Mouse (Mus musculus): Measurements from ENCODE around the gene Agr3. TPM values are rescaled to one million over a fixed set of nuclear protein-coding genes. Genes with fewer than 3 reads are reported as not detected.
A peak's percentile ranks its signal among the peaks of the same experiment; 100 is the strongest.

Gene Agr3
- total RNA-seq (2014; fragmentation: Nextera tagmentation) (not detected in 2 replicates), total RNA-seq (2017) (not detected in 2 replicates)

- ATAC-seq (replicated peaks; ENCODE audit: poor library complexity, severe bottlenecking) = no peak
Observed at GRCm38 (mm10) chr12:35925402-35925801, at the start of gene Agr3. Agr3 (plus strand) TSS chr12:35925620.

GRCm38 (mm10) chr12:35884892-35885558 lies 40.4 kb upstream of the Agr3 start:
- peak; percentile 75 for ATAC-seq (replicated peaks; ENCODE audit: poor library complexity, severe bottlenecking)

GRCm38 (mm10) chr12:35889383-35889782 lies 36.0 kb upstream of the Agr3 start:
- ATAC-seq (replicated peaks; ENCODE audit: poor library complexity, severe bottlenecking) = peak; percentile 76

- ATAC-seq (replicated peaks; ENCODE audit: poor library complexity, severe bottlenecking) = peak; percentile 76
Observed at GRCm38 (mm10) chr12:35890756-35891155, 34.7 kb upstream of the Agr3 start.

GRCm38 (mm10) chr12:35894304-35894900 lies 31.0 kb upstream of the Agr3 start:
- ATAC-seq (replicated peaks; ENCODE audit: poor library complexity, severe bottlenecking) = 0 out of 2 replicates have a peak, but pooled peaks have one; percentile 7

- ATAC-seq (replicated peaks; ENCODE audit: poor library complexity, severe bottlenecking) = no peak; the same call in 1 of the 2 replicates
Observed at GRCm38 (mm10) chr12:35895875-35896763, 29.3 kb upstream of the Agr3 start.

- ATAC-seq (replicated peaks; ENCODE audit: poor library complexity, severe bottlenecking) = no peak
Observed at GRCm38 (mm10) chr12:35896764-35897282, 28.6 kb upstream of the Agr3 start.

GRCm38 (mm10) chr12:35910632-35911031 lies 14.8 kb upstream of the Agr3 start:
- peak; percentile 40 for ATAC-seq (replicated peaks; ENCODE audit: poor library complexity, severe bottlenecking)

- no peak for ATAC-seq (replicated peaks; ENCODE audit: poor library complexity, severe bottlenecking)
Observed at GRCm38 (mm10) chr12:35915813-35916212, 9.6 kb upstream of the Agr3 start.

- no peak for ATAC-seq (replicated peaks; ENCODE audit: poor library complexity, severe bottlenecking)
Observed at GRCm38 (mm10) chr12:35916467-35916866, 9.0 kb upstream of the Agr3 start.

- ATAC-seq (replicated peaks; ENCODE audit: poor library complexity, severe bottlenecking) = no peak
Observed at GRCm38 (mm10) chr12:35918031-35918430, 7.4 kb upstream of the Agr3 start.

GRCm38 (mm10) chr12:35927804-35928203 lies 2.4 kb downstream of the Agr3 start:
- no peak for ATAC-seq (replicated peaks; ENCODE audit: poor library complexity, severe bottlenecking)

GRCm38 (mm10) chr12:35932816-35933215 lies 7.4 kb downstream of the Agr3 start:
- ATAC-seq (replicated peaks; ENCODE audit: poor library complexity, severe bottlenecking) = no peak

GRCm38 (mm10) chr12:35951757-35952156 lies 26.3 kb downstream of the Agr3 start:
- ATAC-seq (replicated peaks; ENCODE audit: poor library complexity, severe bottlenecking) = no peak

GRCm38 (mm10) chr12:35957235-35957634 lies 31.8 kb downstream of the Agr3 start:
- peak; percentile 88 for ATAC-seq (replicated peaks; ENCODE audit: poor library complexity, severe bottlenecking)

GRCm38 (mm10) chr12:35966098-35966767 lies 40.8 kb downstream of the Agr3 start:
- ATAC-seq (replicated peaks; ENCODE audit: poor library complexity, severe bottlenecking) = no peak

- ATAC-seq (replicated peaks; ENCODE audit: poor library complexity, severe bottlenecking) = no peak
Observed at GRCm38 (mm10) chr12:35966768-35967141, 41.3 kb downstream of the Agr3 start.

GRCm38 (mm10) chr12:35975898-35976297 lies 50.5 kb downstream of the Agr3 start:
- peak; percentile 95 for ATAC-seq (replicated peaks; ENCODE audit: poor library complexity, severe bottlenecking)

- no peak for ATAC-seq (replicated peaks; ENCODE audit: poor library complexity, severe bottlenecking)
Observed at GRCm38 (mm10) chr12:35977633-35978246, 52.3 kb downstream of the Agr3 start.

GRCm38 (mm10) chr12:35979625-35980024 lies 54.2 kb downstream of the Agr3 start:
- ATAC-seq (replicated peaks; ENCODE audit: poor library complexity, severe bottlenecking) = no peak
